In the genomic region with DNA sequence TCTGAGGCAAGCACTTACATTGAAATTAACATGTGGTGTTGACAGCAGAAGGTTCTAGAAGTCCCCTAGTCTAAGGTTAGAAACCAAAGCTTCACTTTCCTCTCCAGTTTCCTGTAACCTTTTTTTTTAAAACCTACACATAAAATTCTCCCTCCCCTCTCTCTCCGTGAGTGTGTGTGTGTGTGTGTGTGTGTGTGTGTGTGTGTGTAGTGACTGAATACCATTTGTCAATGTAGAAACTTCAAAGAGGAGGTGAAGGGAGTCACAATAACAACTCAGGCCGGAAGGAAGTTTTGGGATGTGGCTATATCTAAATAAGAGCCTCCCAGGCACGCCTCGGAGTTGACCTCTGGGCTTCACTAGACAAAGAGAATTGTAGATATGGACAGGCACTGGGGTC, we compare ENCODE assay signal across 11 mouse cellular contexts.
A peak's percentile ranks its signal among the peaks of the same experiment; 100 is the strongest.
DNase-seq lines count a peak whose midpoint lies in the region; ATAC-seq and TF ChIP-seq lines count a peak whose summit lies in the region.
"Had no signal": no experiment of that assay in that cellular context is flagged by ENCODE, and none has a peak within 500 bp of the region (broad histone marks: within the 10 kb centered on the region; RNA-seq: fewer than 3 reads in every experiment).

No protein-coding gene starts in this region.

- no peak for ATAC-seq in limb, embryonic 13.5 days (ENCODE audit: low FRiP score, low read depth)
- ATAC-seq in inflammation-experienced regulatory T-cells, adult 6 months = peak; percentile 87
- ATAC-seq in lung, postnatal 0 days = peak; percentile 75
- ATAC-seq in megakaryocyte-erythroid progenitor cell, adult 5-6 weeks (replicated peaks; ENCODE audit: low FRiP score, low TSS enrichment, poor library complexity, severe bottlenecking) = no peak

- H3K27ac ChIP-seq in limb, embryonic 13.5 days = peak overlapping the region; percentile 29; the same call in 1 of the 2 replicates
- no peak overlapping the region for H3K27ac ChIP-seq in limb, embryonic 10.5 days
- no peak overlapping the region for H3K27ac ChIP-seq in lung, postnatal 0 days (ENCODE audit: low read length)
- H3K27ac ChIP-seq: liver, embryonic 14.5 days; stomach, embryonic 15.5 days had no signal

- peaks cover 42% of the 10 kb centered on the region for H3K4me1 ChIP-seq in limb, embryonic 13.5 days
- peaks cover 16% of the 10 kb centered on the region for H3K4me1 ChIP-seq in limb, embryonic 10.5 days
- H3K4me1 ChIP-seq in lung, postnatal 0 days (ENCODE audit: insufficient read depth, low read depth, low read length) = no peaks in the 10 kb centered on the region; the same call in 1 of the 2 replicates
- H3K4me1 ChIP-seq: stomach, embryonic 15.5 days had no signal

- no peak overlapping the region for H3K4me2 ChIP-seq in limb, embryonic 13.5 days (replicated peaks)
- no peak overlapping the region for H3K4me2 ChIP-seq in lung, postnatal 0 days (replicated peaks; ENCODE audit: low read depth, low read length)
- H3K4me2 ChIP-seq: embryonic facial prominence, embryonic 13.5 days; stomach, embryonic 15.5 days had no signal

- peak; percentile 81 for TF ChIP-seq EP300 in lung, postnatal 0 days (IDR thresholded peaks at IDR 0.05)

- H3K4me3 ChIP-seq in limb, embryonic 13.5 days = no peak overlapping the region
- H3K4me3 ChIP-seq in limb, embryonic 10.5 days = no peak overlapping the region
- H3K4me3 ChIP-seq in lung, postnatal 0 days (ENCODE audit: low read depth, low read length) = no peak overlapping the region
- H3K4me3 ChIP-seq: embryonic facial prominence, embryonic 13.5 days; stomach, embryonic 15.5 days had no signal

- H3K36me3 ChIP-seq in limb, embryonic 13.5 days = peaks cover 70% of the 10 kb centered on the region
- H3K36me3 ChIP-seq in limb, embryonic 10.5 days = peaks cover 28% of the 10 kb centered on the region
- H3K36me3 ChIP-seq in lung, postnatal 0 days (ENCODE audit: insufficient read depth, low read length) = peaks cover 32% of the 10 kb centered on the region

- H3K9ac ChIP-seq in limb, embryonic 13.5 days = no peak overlapping the region
- no peak overlapping the region for H3K9ac ChIP-seq in lung, postnatal 0 days (replicated peaks; ENCODE audit: low read depth)
- H3K9ac ChIP-seq: embryonic facial prominence, embryonic 13.5 days; liver, embryonic 14.5 days; stomach, embryonic 15.5 days had no signal

- H3K9me3 ChIP-seq in limb, embryonic 13.5 days = 0 out of 2 replicates have a peak, but pooled peaks cover 3% of the 10 kb centered on the region
- no peaks in the 10 kb centered on the region for H3K9me3 ChIP-seq in limb, embryonic 10.5 days (replicated peaks)
- no peaks in the 10 kb centered on the region for H3K9me3 ChIP-seq in lung, postnatal 0 days (ENCODE audit: low read length)
- H3K9me3 ChIP-seq: embryonic facial prominence, embryonic 13.5 days; stomach, embryonic 15.5 days had no signal

- no peak for TF ChIP-seq CTCF in lung, postnatal 0 days (IDR thresholded peaks at IDR 0.05)

- WGBS in limb, embryonic 13.5 days = 42% methylated on average over 4 of the region's 4 CpGs
- 48% methylated on average over 4 of the region's 4 CpGs for WGBS in limb, embryonic 10.5 days
- WGBS in lung, postnatal 0 days = 40% methylated on average over 4 of the region's 4 CpGs

- H3K27me3 ChIP-seq in limb, embryonic 13.5 days = no peaks in the 10 kb centered on the region
- H3K27me3 ChIP-seq in limb, embryonic 10.5 days (ENCODE audit: low read depth, poor library complexity, severe bottlenecking) = no peaks in the 10 kb centered on the region
- H3K27me3 ChIP-seq in lung, postnatal 0 days (replicated peaks; ENCODE audit: insufficient read depth, low read length) = no peaks in the 10 kb centered on the region
- H3K27me3 ChIP-seq: embryonic facial prominence, embryonic 13.5 days; stomach, embryonic 15.5 days had no signal

- no peak for DNase-seq in limb, embryonic 10.5 days (ENCODE audit: low spot score)
- DNase-seq in adrenal gland, postnatal 10 days = peak; percentile 20
- DNase-seq in lung, postnatal 0 days (ENCODE audit: low spot score) = peak; percentile 62
- no peak for DNase-seq in urinary bladder, postnatal 25 days (ENCODE audit: low spot score)
- DNase-seq in cerebellum, adult 18-20 months = no peak

Comparison
In these comparisons a context has a peak if more than half of its experiments do, and no peak if none do; other contexts are left out.
1. ATAC-seq: peak in inflammation-experienced regulatory T-cells, adult 6 months (single experiment) and lung, postnatal 0 days (single experiment); none in limb, embryonic 13.5 days (single experiment) and megakaryocyte-erythroid progenitor cell, adult 5-6 weeks (single experiment).
2. DNase-seq: peak in adrenal gland, postnatal 10 days (single experiment) and lung, postnatal 0 days (single experiment); none in limb, embryonic 10.5 days (single experiment), urinary bladder, postnatal 25 days (single experiment) and cerebellum, adult 18-20 months (0 of 2).